Comparison of ENCODE assay signal across 24 mouse cellular contexts in the genomic region with DNA sequence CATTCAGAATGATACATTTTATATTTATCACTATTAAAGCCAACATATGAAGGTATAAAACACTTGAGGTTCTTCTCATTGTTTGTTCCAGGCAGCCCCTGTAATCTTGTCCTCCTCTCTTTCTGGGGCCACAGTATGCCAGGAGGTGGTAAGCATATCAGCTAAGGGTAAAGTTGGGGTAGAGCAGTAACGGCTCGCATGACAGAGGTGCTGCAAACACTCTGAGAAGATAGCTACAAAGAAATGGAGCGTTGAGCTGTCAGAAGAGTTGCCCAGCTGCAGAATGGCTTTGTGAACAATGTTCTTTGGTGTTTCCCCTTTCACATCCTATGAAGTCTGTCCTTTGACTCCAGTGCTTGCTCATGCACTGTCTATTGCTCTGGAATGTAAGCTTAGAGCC.
DNase-seq lines count a peak whose midpoint lies in the region; ATAC-seq and TF ChIP-seq lines count a peak whose summit lies in the region.
"Had no signal": no experiment of that assay in that cellular context is flagged by ENCODE, and none has a peak within 500 bp of the region (broad histone marks: within the 10 kb centered on the region; RNA-seq: fewer than 3 reads in every experiment).

No protein-coding gene starts in this region.

- H3K27ac ChIP-seq in liver, embryonic 13.5 days = peak overlapping the region; percentile 47
- no peak overlapping the region for H3K27ac ChIP-seq in liver, embryonic 12.5 days
- peak overlapping the region; percentile 3; the same call in 1 of the 2 replicates for H3K27ac ChIP-seq in liver, postnatal 0 days (ENCODE audit: low read depth)
- H3K27ac ChIP-seq: embryonic facial prominence, embryonic 10.5 days; embryonic facial prominence, embryonic 12.5 days; forebrain, embryonic 12.5 days had no signal

- TF ChIP-seq CTCF in liver, postnatal 0 days (IDR thresholded peaks at IDR 0.05; ENCODE audit: low read depth) = no peak

- H3K4me2 ChIP-seq in liver, embryonic 13.5 days = no peak overlapping the region
- no peak overlapping the region for H3K4me2 ChIP-seq in liver, embryonic 12.5 days
- H3K4me2 ChIP-seq in liver, postnatal 0 days (ENCODE audit: low read depth, low read length) = no peak overlapping the region
- H3K4me2 ChIP-seq: embryonic facial prominence, embryonic 12.5 days; forebrain, embryonic 12.5 days had no signal

- no peak for ATAC-seq in liver, embryonic 13.5 days (ENCODE audit: low read depth)
- ATAC-seq in liver, embryonic 12.5 days = no peak
- no peak for ATAC-seq in liver, postnatal 0 days
- ATAC-seq in megakaryocyte-erythroid progenitor cell, adult 5-6 weeks (replicated peaks; ENCODE audit: low FRiP score, low TSS enrichment, poor library complexity, severe bottlenecking) = peak; percentile 24; the same call in 1 of the 2 replicates
- ATAC-seq in frontal cortex, adult (ENCODE audit: low TSS enrichment) = no peak
- ATAC-seq: CD4-positive, CD25-positive, alpha-beta regulatory T cell, adult 4 months; forebrain, embryonic 14.5 days; forebrain, embryonic 16.5 days had no signal

- 0 out of 2 replicates have a peak, but pooled peaks have one; percentile 24 for TF ChIP-seq EP300 in liver, postnatal 0 days (IDR thresholded peaks at IDR 0.05; ENCODE audit: low read depth)

- no peaks in the 10 kb centered on the region for H3K9me3 ChIP-seq in liver, embryonic 13.5 days (replicated peaks)
- H3K9me3 ChIP-seq in liver, embryonic 12.5 days (replicated peaks) = no peaks in the 10 kb centered on the region
- no peaks in the 10 kb centered on the region for H3K9me3 ChIP-seq in liver, postnatal 0 days (ENCODE audit: low read length)
- H3K9me3 ChIP-seq: embryonic facial prominence, embryonic 10.5 days; embryonic facial prominence, embryonic 12.5 days; forebrain, embryonic 12.5 days; G1E had no signal

- peaks cover 65% of the 10 kb centered on the region for H3K4me1 ChIP-seq in liver, embryonic 13.5 days (replicated peaks)
- peaks cover 43% of the 10 kb centered on the region for H3K4me1 ChIP-seq in liver, embryonic 12.5 days
- H3K4me1 ChIP-seq in liver, postnatal 0 days (ENCODE audit: insufficient read depth) = peaks cover 16% of the 10 kb centered on the region

- DNase-seq in heart, adult 11 months = peak; percentile 43
- no peak for DNase-seq in heart, adult 9 months (ENCODE audit: low spot score in 2 of 2)
- no peak for DNase-seq in liver, embryonic 13.5 days
- no peak for DNase-seq in liver, postnatal 0 days
- no peak for DNase-seq in urinary bladder, adult 18-20 months (ENCODE audit: low spot score in 2 of 2)
- DNase-seq: adrenal gland, adult 2 months; adrenal gland, postnatal 10 days; adrenal gland, postnatal 25 days; B cell, adult 2 months; cerebellum, adult 11-12 months; cerebellum, adult 2 months; cerebellum, adult 9-10 months; cerebellum, postnatal 10 days; cerebellum, postnatal 25 days had no signal

- WGBS in liver, embryonic 13.5 days (ENCODE audit: insufficient replicate concordance) = 42% methylated on average over 3 of the region's 3 CpGs
- WGBS in liver, embryonic 12.5 days (ENCODE audit: insufficient replicate concordance) = 55% methylated on average over 3 of the region's 3 CpGs
- 54% methylated on average over 3 of the region's 3 CpGs for WGBS in liver, postnatal 0 days (ENCODE audit: insufficient replicate concordance)

- no peaks in the 10 kb centered on the region for H3K36me3 ChIP-seq in liver, embryonic 13.5 days
- no peaks in the 10 kb centered on the region for H3K36me3 ChIP-seq in liver, embryonic 12.5 days
- H3K36me3 ChIP-seq in liver, postnatal 0 days (replicated peaks; ENCODE audit: insufficient read depth, low read length) = no peaks in the 10 kb centered on the region
- H3K36me3 ChIP-seq: embryonic facial prominence, embryonic 10.5 days; embryonic facial prominence, embryonic 12.5 days; forebrain, embryonic 12.5 days; G1E had no signal

- no peaks in the 10 kb centered on the region for H3K27me3 ChIP-seq in liver, embryonic 13.5 days
- no peaks in the 10 kb centered on the region for H3K27me3 ChIP-seq in liver, embryonic 12.5 days (replicated peaks)
- H3K27me3 ChIP-seq in liver, postnatal 0 days (ENCODE audit: insufficient read depth, low read length) = no peaks in the 10 kb centered on the region
- H3K27me3 ChIP-seq: embryonic facial prominence, embryonic 12.5 days had no signal

- H3K9ac ChIP-seq in liver, embryonic 13.5 days = no peak overlapping the region
- no peak overlapping the region for H3K9ac ChIP-seq in liver, embryonic 12.5 days
- H3K9ac ChIP-seq in liver, postnatal 0 days (replicated peaks) = no peak overlapping the region
- H3K9ac ChIP-seq: embryonic facial prominence, embryonic 12.5 days; forebrain, embryonic 12.5 days had no signal

- no peak overlapping the region for H3K4me3 ChIP-seq in liver, embryonic 13.5 days (replicated peaks)
- H3K4me3 ChIP-seq in liver, embryonic 12.5 days = no peak overlapping the region
- H3K4me3 ChIP-seq in liver, postnatal 0 days (ENCODE audit: low read depth, low read length) = no peak overlapping the region
- H3K4me3 ChIP-seq: embryonic facial prominence, embryonic 10.5 days; embryonic facial prominence, embryonic 12.5 days; forebrain, embryonic 12.5 days had no signal
